Mouse (Mus musculus) olfactory bulb, adult 2 months (tissue): ENCODE measurements around the gene 2010315B03Rik. TPM values are rescaled to one million over a fixed set of nuclear protein-coding genes. Genes with fewer than 3 reads are reported as not detected.
"Not testable (repeated sequence)": the region's sequence is repeated elsewhere in the genome, so short reads cannot be mapped to it uniquely, and the experiment has no call there.

Experiments used
- H3K27ac ChIP-seq: fragments of 200-500 bp; 2 replicates; pipeline ENCODE4 v1.5.1; 2012; ENCODE audit warnings: low read depth, low read length; ENCODE audit not compliant: insufficient read depth
- H3K4me1 ChIP-seq: fragments of 200-500 bp; 2 replicates; pipeline ENCODE4 v1.6.1; 2012; ENCODE audit warnings: low read length; ENCODE audit not compliant: control insufficient read depth, insufficient read depth
- H3K4me3 ChIP-seq: fragments of 200-500 bp; 2 replicates; pipeline ENCODE4 v1.5.1; 2012; ENCODE audit warnings: mild to moderate bottlenecking, low read depth, low read length, moderate library complexity; ENCODE audit not compliant: insufficient read depth
- CTCF ChIP-seq: fragments of 200-500 bp; IDR thresholded peaks from 2 replicates; pipeline ENCODE4 v1.5.1; 2012; ENCODE audit warnings: low read depth, mild to moderate bottlenecking, low read length, moderate library complexity; ENCODE audit not compliant: insufficient read depth
- POLR2A ChIP-seq: fragments of 200-500 bp; IDR thresholded peaks from 2 replicates; pipeline ENCODE4 v1.6.1; 2012; ENCODE audit warnings: mild to moderate bottlenecking, low read depth, low read length, moderate library complexity; ENCODE audit not compliant: insufficient read depth
- WGBS: fragments of 180-500 bp; shearing (Covaris S2); methylation state at CpG from one replicate; pipeline ENCODE4 v1.1.7; 2018; 5-methylcytosine and 5-hydroxymethylcytosine counted together
- polyA plus RNA-seq: library from polyadenylated mRNA; stranded (reverse); fragments of >200 nt; gene quantifications from 2 replicates; pipeline ENCODE4 v1.2.4, GENCODE M21; 2012; ENCODE audit warnings: low replicate concordance; ENCODE audit not compliant: missing spikeins, insufficient read depth, insufficient read length

2010315B03Rik gene
- polyA plus RNA-seq, 1 experiment: not detected

DNA sequence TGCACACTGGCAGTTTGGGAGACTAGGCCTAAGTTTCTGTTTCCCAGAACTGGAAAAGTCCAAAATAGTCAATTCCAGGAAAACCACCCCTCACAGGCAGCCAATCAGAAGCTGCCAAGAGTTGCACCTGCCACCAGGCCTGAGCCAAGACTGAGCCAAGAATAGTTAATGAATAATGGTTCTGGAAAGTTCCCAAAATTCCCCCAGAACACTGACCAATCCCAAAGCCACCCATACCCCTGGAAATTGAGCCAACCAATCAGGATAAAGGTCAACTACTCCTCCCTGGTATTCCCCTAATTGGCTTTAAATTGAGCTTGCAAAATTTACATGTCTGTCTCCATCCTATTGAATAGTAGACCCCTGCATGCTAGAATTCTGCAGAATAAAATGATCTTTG lies 39.3 kb downstream of the 2010315B03Rik start:
- Histone ChIP-seq H3K27ac (no peak overlapping the region), H3K4me3 (no peak overlapping the region), H3K4me1 (no peaks in the 10 kb centered on the region)
- TF ChIP-seq POLR2A: no peak
- TF ChIP-seq CTCF: no peak

DNA sequence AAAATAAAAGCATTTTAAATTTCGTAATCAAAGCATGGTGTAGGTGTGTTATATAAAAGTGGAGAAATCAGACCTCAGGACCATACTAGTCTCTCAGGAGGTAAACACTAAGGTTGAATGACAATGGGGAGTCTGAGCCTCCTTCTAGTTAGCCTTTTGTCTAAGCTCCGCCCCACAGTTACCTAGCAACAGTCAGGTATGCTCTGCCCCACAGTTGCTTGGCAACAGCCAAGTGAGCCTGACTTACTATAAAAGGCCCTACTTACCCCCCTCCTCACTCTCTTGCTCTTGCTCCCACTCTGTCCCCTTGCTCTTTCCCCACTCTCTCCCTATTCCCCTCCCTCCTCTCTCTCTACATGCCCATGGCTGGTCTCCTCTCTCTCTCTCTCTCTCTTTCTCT lies 44.6 kb downstream of the 2010315B03Rik start:
- TF ChIP-seq CTCF: no peak
- no peak for TF ChIP-seq POLR2A
- Histone ChIP-seq H3K27ac (no peak overlapping the region), H3K4me3 (no peak overlapping the region), H3K4me1 (peaks cover 3% of the 10 kb centered on the region; the same call in 1 of the 2 replicates)
- 29% methylated on average over 2 of the region's 2 CpGs for WGBS

DNA sequence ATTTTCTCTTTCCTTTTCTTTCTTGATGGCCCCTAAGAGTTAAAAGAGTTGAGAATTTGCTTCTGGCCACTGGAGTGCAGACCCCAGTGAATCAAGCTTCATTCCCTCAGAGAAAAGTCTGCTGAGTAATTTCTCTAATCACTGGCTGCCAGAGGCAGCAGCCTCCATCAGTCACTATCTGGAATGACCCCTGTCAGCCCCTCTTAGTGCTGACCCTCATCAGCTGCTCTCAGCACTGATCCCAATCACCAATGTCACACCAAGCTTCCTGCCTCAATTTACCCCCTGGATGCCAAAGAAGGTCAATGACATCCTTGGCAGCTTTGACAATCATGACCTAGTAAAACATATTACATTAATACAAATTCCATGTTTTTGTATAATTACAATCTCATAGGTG lies 45.0 kb downstream of the 2010315B03Rik start:
- Histone ChIP-seq H3K4me3 (no peak overlapping the region), H3K4me1 (peaks cover 3% of the 10 kb centered on the region; the same call in 1 of the 2 replicates), H3K27ac (no peak overlapping the region)
- no peak for TF ChIP-seq POLR2A
- TF ChIP-seq CTCF: no peak

DNA sequence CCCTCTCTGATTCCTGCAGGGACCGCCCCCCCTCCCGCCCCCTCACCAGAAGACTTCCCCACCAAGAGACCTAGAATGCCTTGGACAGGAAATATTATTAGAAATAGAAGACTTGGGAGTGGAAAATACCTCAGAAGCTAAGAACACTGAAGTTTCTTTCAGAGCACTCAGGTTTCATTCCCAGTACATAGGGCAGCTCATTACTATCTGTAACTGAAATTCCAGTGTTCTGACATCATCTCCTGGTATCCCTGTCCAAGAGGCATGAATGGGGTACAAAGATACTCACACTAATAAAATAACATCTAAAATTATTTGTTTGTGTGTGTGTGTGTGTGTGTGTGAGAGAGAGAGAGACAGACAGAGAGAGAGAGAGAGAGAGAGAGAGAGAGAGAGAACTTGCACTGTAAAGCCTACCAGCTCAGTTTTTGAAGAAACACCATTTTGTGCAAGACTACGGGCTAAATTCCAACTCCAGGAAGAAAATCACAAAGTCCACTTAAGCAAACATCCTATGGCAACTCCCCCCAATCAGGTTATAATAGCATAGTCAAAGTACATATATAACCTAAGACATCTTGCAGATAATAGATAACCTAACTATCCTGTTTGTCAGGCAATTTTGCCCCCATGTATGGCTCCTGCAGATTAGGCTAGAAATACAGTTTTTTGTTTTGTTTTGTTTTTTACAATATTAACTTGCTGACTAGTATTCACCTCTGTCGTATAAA lies 49.3 kb downstream of the 2010315B03Rik start:
- Histone ChIP-seq H3K4me3 (no peak overlapping the region), H3K4me1 (peaks cover 3% of the 10 kb centered on the region; the same call in 1 of the 2 replicates), H3K27ac (no peak overlapping the region)
- WGBS: 84% methylated on average over 4 of the region's 4 CpGs
- TF ChIP-seq CTCF: no peak

DNA sequence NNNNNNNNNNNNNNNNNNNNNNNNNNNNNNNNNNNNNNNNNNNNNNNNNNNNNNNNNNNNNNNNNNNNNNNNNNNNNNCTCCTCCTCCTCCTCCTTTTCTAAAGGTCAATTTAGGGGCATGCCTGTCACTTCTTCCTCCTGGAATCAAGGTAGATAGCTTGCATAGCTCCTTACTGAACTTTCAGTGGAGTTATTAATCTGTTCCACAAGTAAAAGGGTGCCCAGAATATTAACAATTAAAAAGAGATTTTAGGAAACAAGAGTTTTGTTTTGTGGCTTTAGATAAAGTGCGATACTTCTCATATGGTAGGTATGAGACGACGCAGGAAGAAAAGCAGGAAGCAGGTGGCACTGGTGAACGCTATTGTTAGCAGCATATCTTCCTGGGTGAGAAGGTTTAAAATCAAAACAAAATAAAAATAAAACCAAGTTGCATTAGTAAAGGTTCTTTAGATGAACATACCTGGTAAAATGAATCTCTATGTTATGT lies 54.4 kb downstream of the 2010315B03Rik start:
- no peak for TF ChIP-seq CTCF
- no peak for TF ChIP-seq POLR2A
- 66% methylated on average over 4 of the region's 4 CpGs for WGBS

DNA sequence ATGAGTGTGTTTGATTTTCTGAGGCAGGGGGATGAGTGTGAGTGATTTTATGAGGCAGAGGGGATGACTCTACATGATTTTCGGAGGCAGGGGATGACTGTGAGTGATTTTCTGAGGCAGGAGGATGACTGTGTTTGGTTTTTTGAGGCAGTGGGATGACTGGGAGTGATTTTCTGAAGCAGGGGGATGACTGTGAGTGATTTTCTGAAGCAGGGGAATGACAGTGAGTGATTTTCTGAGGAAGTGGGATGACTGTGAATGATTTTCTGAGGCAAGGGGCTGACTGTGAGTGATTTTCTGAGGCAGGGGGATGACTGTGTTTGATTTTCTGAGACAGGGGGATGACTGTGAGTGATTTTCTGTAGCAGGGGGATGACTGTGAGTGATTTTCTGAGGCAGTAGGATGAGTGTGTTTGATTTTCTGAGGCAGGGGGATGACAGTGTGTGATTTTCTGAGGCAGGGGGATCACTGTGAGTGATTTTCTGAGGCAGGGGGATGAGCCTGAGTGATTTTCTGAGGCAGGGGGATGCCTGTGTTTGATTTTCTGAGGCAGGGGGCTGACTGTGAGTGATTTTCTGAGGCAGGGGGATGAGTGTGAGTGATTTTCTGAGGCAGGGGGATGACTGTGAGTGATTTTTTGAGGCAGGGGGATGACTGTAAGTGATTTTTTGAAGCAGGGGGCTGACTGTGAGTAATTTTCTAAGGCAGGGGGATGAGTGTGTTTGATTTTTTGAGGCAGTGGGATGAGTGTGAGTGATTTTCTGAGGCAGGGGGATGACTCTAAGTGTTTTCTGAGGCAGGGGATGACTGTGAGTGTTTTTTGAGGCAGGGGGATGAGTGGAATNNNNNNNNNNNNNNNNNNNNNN lies 55.1 kb downstream of the 2010315B03Rik start:
- Histone ChIP-seq H3K4me1 (no peaks in the 10 kb centered on the region), H3K4me3 (no peak overlapping the region), H3K27ac (no peak overlapping the region)
- WGBS: 52% methylated on average over 1 of the region's 1 CpGs
- peak; percentile 8; the same call in 1 of the 2 replicates for TF ChIP-seq CTCF
- peak; percentile 45; the same call in 1 of the 2 replicates for TF ChIP-seq POLR2A

More for the DNA sequence above, 54.4 kb downstream of the 2010315B03Rik start:
- Histone ChIP-seq H3K4me1 (no peaks in the 10 kb centered on the region), H3K27ac (no peak overlapping the region), H3K4me3 (no peak overlapping the region)

DNA sequence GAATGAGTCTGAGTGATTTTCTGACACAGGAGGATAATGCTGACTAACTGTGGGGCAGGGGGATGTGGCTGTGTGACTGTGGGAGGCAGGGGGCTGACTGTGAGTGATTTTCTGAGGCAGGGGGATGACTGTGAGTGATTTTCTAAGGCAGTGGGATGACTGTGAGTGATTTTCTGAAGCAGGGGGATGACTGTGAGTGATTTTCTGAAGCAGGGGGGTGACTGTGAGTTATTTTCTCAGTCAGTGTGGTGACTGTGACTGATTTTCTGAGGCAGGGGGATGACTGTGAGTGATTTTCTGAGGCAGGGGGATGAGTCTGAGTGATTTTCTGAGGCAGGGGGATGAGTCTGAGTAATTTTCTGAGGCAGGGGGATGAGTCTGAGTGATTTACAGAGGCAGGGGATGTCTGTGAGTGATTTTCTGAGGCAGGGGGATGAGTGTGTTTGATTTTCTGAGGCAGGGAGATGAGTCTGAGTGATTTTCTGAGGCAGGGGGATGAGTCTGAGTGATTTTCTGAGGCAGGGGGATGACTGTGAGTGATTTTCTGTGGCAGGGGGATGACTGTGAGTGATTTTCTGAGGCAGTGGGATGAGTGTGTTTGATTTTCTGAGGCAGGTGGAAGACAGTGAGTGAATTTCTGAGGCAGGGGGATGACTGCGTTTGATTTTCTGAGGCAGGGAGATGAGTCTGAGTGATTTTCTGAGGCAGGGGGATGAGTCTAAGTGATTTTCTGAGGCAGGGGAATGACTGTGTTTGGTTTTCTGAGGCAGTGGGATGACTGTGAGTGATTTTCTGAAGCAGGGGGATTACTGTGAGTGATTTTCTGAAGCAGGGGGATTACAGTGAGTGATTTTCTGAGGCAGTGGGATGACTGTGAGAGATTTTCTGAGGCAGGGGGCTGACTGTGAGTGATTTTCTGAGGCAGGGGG lies 56.0 kb downstream of the 2010315B03Rik start:
- H3K27ac ChIP-seq, H3K4me1 ChIP-seq, H3K4me3 ChIP-seq: not testable (repeated sequence)
- WGBS: 16% methylated on average over 1 of the region's 1 CpGs
- TF ChIP-seq POLR2A: 0 out of 2 replicates have a peak, but pooled peaks have one; percentile 28

DNA sequence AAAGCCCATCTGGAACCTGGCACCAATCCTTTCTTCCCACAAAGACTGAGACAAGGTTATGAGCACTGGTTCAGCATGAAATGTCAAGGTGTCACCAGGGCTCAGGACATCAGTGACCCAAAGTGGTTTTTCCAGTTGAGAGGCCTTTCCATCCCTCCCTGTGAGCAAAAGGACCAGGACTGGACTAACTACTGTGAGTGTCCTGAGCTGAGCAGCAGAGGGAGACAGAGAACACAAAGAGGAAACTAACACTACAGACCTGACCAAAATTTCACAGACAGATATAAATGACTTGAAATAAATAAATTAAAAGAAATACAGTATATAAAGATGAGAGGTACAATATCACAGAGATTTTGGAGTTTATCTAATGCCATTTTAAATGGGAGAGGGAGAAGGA lies 61.1 kb downstream of the 2010315B03Rik start:
- no peak for TF ChIP-seq POLR2A
- TF ChIP-seq CTCF: no peak
- Histone ChIP-seq H3K4me3 (no peak overlapping the region), H3K4me1 (no peaks in the 10 kb centered on the region), H3K27ac (no peak overlapping the region)

Other genes with a start within 250 kb of the 2010315B03Rik start
- not detected in 2 replicates for gene Ccr2, start 210.7 kb downstream of the 2010315B03Rik start, polyA plus RNA-seq
- not detected in 2 replicates for gene Ccr5, start 191.2 kb downstream of the 2010315B03Rik start, polyA plus RNA-seq
- gene Ppp2r3d, start 164.2 kb upstream of the 2010315B03Rik start, polyA plus RNA-seq: not detected in 2 replicates
- not detected in 2 replicates for gene Gm21836, start 181.1 kb upstream of the 2010315B03Rik start, polyA plus RNA-seq